Mouse (Mus musculus) NIH3T3 (cell line): ENCODE measurements around the gene Rint1.

ENCODE experiments used
- DNase-seq: peaks from one replicate; pipeline ENCODE4 v3.0.0-alpha.2; 2012; ENCODE audit warnings: low read depth

Gene Rint1

DNA sequence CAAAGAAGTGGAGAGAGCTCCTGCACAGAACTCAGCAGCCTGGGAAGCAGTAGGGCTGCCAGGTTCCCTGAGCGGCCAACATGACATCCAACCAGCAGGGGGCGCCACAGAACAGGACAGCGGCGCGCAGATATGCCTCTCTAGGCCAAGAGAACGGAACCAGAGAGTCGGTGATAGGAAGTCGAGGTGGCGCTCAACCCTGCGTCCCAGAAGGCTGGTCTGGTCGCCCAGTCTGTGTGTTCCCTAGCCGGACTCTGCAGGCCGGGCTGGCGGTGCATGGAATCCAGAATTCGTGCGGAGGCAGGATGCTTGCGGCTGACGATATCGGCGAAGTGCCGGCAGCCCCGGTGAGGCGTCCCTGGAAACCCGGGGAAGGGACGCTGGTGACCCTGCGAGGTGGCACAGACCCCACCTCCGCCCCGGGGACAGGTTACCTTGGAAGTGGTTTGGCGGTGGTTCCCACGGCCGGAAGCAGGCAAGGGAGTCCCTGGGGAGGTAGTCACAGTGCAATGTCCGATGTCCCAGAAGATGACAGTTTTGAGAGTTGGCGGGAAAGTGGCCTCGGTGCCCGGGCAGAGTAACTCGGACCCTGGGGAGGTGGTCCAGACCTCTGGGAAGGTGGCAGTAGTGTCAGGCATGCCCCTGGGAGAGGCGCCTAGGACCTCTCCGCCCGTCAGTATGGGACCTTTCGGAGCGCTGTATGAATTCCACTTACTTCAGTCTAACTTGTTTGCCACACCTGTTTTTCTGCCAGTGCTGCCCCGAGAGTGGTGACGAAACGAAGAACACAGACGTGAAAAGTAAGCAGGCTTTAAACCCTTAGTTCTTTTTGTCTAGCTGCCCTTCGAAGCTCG lies at the start of gene Rint1:
Rint1 (plus strand) TSS at position 176 of the 854 bp plus-strand sequence.
- peak; percentile 97 for DNase-seq

- DNase-seq = no peak
Measured at GRCm38 (mm10) chr5:23743261-23743660, 44.2 kb upstream of the Rint1 start.

DNA sequence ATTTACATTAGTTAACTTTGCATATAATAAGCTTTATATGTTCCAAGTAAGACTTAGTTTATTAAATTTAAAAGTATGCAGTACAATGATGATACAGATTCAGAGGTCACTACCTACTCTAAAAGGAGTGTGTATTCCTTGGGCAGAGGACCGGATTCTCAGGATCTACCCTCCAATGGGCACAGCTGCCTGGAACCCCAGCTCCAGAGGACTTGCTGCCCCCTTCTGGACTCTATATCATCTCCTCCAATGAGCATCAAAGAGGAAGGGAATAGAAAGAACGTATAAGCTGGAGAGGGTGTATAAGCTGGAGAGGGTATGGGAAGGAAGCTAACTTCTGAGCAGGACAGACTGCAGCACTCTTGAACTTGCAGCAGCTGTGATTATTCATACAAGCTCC lies 37.6 kb upstream of the Rint1 start:
- DNase-seq = peak; percentile 27

GRCm38 (mm10) chr5:23755591-23755990 lies 31.9 kb upstream of the Rint1 start:
- DNase-seq = no peak

DNA sequence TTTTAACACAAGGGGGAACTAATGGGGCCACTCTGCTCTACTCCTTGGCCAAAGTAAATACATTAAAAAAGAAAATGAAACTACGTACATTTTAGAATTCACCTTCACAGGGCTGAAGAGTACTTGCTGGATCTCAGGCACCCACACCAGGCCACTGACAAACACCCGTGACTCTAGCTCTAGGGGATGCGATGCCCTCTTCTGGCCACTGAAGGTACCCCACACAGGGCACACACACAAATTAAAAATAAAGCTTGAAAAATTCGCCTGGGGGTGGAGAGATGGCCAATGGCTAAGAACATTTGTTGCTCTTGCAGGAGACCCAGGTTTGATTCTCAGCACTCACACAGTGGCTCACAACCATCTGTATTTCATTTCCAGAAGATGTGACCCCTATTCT lies 31.1 kb upstream of the Rint1 start:
- DNase-seq = no peak

- peak; percentile 80 for DNase-seq
Measured at GRCm38 (mm10) chr5:23758633-23759032, 28.9 kb upstream of the Rint1 start.

DNA sequence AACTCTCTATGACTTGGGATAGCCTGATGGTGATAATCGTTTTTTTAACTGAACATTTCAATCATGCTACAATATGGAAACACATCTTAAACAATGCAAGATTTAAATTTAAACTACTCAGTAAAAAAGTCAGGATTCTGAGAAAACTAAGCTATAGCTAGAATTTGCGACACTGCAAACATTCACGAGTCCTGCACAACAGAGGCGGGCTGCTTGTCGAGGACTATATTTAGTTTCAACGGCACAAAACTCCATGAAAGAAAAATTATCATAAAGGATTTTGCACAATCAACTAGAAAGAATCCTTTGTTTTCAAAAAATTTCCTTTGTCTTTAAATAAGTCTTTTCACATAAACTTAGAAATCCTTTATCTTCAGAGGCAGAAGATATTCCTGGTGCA lies 25.0 kb upstream of the Rint1 start:
- DNase-seq = no peak

- DNase-seq = no peak
Measured at GRCm38 (mm10) chr5:23764557-23764956, 23.0 kb upstream of the Rint1 start.

GRCm38 (mm10) chr5:23771105-23771504 lies 16.4 kb upstream of the Rint1 start:
- DNase-seq = no peak

DNA sequence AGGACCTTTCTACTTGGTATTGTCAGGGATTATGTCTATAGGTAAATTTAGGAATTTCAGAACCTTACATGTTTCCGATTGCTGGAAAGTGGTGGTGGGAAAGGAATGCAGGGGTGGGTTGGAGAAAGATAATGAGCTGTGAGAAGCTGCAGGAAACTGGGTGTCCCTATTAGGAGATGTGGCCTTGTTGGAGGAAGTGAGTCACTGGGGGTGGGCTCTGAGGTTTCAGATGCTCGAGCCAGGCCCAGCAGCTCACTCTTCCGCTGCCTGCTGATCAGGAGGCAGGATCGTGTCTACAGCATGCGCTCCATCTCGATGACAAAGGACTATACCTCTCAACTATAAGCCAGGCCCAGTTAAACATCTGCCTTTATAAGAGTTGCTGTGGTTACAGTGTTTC lies 13.3 kb upstream of the Rint1 start:
- DNase-seq = no peak

DNA sequence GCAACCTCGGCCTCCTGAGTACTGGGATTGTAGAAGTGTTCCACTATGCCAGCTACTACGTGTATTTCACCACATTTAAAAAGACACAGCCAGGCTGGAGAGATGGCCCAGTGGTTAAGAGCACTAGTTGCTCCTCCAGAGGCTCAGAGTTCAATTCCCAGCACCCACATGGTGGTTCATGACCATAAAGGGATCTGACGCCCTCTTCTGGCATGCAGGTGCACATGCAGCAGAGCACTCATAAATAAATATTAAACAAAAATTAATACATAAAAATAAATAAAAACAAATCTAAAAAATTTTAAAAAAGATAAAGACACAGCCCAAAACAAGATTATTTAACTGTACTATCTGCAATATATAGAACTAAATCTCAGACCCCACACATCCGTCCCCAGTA lies 7.0 kb upstream of the Rint1 start:
- DNase-seq = no peak

DNA sequence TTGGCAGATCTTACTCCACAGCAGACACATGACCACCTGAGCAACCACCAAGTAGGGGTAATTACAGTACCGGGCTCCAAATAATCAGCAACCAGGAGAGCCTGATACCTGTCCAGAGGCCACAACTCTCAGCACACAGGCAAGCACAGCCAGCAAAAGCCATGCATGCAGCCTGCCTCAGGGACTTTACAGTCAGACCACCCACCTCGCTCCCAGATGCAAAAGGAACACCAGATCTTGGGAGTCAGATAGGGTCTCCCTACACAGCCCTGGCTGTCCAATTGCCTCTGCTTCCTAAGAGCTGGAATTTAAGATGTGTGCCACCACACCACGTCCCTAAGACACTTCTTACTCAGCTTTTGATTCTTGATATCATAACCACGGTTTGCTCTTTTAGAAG lies 6.3 kb upstream of the Rint1 start:
- DNase-seq = no peak

DNA sequence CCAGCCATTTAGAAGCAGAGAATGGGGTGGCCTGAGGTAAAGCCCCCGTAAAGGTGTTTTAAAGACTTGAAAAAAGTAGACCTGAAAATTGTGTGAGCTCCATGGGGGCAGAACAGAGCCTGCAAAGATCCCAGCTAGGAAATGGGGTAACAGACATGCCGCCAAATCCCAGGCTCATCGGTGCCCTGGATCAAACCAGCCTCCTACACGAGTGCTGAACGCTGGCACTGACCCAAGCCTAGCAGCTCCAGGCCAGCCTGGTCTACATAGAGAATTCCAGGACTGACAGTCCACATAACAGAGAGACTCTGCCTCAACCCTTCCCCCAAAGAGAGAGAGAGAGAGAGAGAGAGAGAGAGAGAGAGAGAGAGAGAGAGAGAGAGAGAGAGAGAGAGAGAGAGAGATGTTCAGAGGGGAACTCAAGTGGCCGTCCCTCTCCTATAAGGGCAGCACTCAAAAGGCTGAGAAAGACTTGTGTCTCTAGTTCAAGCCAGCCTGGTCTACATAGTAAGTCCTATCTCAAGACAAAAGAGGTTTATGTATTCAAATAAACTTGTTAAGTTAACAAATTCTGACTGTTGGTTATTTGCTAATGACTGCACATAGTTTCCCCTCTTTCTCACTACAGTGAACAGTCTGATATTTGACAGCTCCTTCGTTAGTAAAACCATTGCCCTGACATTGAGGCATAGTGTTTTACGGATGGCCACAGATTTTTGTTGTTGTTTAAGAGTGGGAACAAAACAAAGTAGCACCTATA lies 5.3 kb upstream of the Rint1 start:
- no peak for DNase-seq

DNA sequence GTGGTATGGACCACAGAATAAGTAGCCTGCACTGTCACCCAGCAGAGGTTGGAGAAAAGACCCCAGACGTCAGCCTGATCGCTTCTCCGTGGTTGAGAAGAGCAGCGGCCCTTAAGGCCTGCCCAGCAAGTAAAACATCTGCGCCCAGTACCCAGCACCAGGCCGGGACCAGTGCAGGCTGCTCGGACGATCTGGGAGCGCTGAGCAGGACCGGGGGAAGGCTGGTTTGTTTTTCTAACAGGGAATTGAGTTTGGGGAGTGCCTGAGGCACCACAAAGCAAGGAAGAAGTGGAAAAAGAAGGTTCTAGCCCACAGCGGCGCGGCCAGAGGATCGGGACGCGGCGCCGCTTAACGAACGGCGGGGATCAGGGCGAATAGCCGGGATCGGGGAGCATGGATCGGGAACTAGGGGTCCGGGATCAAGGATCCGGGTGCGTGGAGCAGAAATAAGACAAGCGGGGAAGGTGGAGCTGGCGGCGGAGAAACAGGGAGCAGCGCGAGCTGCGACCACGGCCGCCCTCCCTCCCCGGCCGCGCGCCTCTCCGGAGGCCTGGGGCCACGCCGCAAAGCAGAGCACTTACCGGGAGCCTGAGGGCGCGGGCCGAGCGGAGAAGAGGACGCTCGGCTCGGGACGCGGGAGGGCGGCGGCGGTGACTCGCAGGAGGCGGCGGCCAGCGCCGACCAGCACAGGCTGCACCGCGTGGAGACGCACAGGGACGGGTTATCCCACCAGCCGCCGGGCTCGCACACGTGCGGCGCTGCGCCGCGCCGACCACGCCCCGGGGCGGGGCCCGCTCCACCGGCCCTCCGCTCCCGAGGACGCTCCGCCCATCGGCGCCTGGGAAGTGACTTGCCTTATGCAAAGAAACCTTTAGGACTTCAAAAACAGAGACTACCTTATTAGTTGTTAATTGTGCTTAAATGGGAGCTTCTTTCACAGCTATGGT lies 4.3 kb upstream of the Rint1 start, which contains the start of gene Pus7:
Pus7 (minus strand) TSS at position 781 of the 947 bp plus-strand sequence.
- DNase-seq = peak; percentile 92

DNA sequence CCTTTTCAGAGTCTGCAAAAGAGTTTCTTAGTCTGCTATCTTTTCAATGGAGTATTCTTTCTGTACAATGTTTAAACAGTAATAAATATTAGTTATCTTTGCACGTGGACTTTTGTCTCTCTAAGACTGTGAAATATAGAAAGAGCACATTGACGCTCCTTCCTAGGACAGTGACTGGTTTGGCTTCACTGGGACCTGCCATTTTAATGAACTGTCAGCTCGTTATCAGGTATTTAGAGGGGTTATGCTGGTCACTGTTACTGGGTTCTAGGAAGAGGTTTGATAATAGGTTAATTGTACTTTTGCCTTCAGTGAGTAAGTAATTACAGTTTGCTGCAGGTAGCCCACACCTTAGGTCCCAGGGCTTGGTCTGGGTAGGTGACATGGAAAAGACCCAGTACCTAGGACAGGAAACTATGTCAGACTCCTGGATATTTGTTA lies 899 bp downstream of the Rint1 start:
- no peak for DNase-seq

DNA sequence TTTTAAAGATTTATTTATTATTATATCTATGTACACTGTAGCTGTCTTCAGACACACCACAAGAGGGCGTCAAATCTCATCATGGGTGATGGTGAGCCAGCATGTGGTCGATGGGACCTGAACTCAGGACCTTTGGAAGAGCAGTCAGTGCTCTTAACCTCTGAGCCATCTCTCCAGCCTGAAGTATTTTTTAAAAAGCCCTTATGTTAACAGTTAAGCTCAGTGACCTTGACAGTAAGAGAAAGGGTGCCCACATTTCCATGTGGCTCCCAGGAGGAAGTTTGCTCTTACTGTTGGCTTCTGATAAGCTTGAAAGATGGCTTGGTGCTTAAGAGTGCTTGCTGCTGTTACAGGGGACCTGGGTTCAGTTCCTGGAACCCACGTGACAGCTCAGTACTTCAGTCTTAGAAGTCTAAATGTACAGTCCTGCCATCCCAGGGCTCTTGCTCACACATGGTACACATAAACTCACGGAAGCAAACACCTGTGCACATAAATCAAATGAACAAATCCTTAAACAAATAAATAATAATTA lies 1.6 kb downstream of the Rint1 start:
- no peak for DNase-seq

DNA sequence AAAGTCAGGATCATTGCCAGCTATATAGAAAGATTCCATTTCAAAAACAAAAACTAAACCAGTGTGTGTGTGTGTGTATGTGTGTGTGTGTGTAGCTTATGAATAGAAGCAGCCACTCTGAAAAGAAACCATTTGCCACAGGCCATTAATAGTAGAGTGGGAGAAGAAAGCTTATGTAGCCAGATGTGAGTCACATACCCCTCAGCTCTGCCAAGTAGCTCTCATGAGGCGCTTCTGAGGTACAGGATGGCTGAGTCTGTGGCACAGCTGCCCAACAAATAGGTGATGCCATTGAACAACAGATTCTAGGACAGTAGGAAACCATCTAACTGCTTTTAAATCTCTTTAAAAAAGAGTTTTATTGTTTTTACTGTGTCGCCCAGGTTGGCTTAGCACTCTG lies 5.2 kb downstream of the Rint1 start:
- peak; percentile 60 for DNase-seq

- DNase-seq = no peak
Measured at GRCm38 (mm10) chr5:23814841-23815240, 27.3 kb downstream of the Rint1 start.

DNA sequence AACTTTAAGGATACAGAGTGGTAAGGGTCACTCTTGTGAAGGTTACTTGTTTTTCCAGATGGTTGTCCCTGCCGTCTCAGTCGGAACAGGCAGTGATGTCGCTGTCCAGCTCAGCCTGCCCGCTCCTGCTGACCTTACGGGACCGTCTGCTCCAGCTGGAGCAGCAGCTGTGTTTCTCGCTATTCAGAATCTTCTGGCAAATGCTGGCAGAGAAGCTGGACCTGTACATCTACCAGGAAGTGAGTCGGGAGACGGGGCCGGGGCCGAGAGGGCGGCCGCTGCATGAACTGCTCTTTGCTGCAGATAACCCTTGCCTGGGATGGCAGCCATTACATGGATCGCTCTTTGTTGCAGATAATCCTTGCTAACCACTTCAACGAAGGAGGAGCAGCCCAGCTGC lies 29.2 kb downstream of the Rint1 start:
- no peak for DNase-seq

DNA sequence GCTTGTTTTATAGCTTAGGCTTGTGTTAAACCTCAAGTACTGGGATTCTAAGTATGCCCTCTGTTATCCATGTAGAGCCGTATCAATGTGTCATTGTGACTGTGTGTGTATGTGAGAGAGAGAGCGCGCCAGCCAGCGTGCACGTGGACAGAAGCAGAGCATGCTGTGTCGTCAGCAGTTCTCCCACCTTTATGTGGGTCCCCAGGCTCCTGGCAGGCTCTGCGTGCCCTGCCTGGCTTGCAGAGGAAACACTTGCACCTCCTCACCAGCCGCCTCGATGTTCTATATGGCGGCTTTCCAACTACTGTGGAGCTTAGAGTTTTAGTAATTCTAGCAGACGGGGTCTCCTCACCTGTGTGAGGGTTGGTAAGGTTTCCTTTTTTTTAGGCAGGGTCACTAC lies 34.8 kb downstream of the Rint1 start:
- DNase-seq = no peak

DNA sequence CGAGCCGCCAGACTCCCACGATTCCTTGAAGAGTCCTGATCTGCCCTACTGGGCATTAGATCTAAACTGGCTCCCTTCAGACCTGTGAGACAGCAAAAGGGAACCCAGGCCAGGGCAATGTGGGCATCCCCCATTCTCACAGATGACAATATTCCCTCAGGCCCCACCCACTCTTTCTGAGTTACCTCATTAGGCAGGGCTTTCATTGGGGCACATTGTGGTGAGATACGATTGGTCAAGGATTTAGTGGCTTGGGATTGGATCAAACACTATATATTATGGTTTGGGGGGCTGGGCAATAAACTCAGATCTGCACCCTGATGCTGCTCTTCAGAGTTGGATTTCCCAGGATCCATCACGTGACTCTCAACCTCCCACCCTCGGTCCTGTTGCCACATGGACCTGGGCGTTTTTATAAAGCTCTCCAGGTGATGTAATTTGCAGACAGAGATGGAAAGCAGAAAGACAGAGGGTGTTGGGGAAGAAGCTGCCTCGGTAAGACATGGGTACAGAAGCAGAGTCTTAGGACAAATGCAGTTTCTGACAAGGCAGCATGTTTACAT lies 36.7 kb downstream of the Rint1 start:
- DNase-seq = no peak
